Mouse (Mus musculus): ENCODE measurements around the gene Tmem108. TPM values are rescaled to one million over a fixed set of nuclear protein-coding genes. Genes with fewer than 3 reads are reported as not detected.

The Tmem108 gene
- polyA plus RNA-seq, 1 experiment, result 28.2 TPM

- DNase-seq (ENCODE audit: low read depth), result no peak
- TF ChIP-seq POLR2A (IDR thresholded peaks at IDR 0.05; ENCODE audit: borderline replicate concordance, extremely low read depth, insufficient read depth, insufficient read length, poor library complexity, severe bottlenecking), result no peak
- TF ChIP-seq CTCF (IDR thresholded peaks at IDR 0.05; ENCODE audit: borderline replicate concordance, extremely low read depth, insufficient read depth, insufficient read length), result no peak
These were observed 41.6 kb downstream of the Tmem108 start for GRCm38 (mm10) chr9:103720021-103720420.

- DNase-seq (ENCODE audit: low read depth), result no peak
- no peak for TF ChIP-seq POLR2A (IDR thresholded peaks at IDR 0.05; ENCODE audit: borderline replicate concordance, extremely low read depth, insufficient read depth, insufficient read length, poor library complexity, severe bottlenecking)
- TF ChIP-seq CTCF (IDR thresholded peaks at IDR 0.05; ENCODE audit: borderline replicate concordance, extremely low read depth, insufficient read depth, insufficient read length), result no peak
These were observed 45.6 kb downstream of the Tmem108 start for GRCm38 (mm10) chr9:103716002-103716401.

GRCm38 (mm10) chr9:103715352-103715751 is 46.3 kb downstream of the Tmem108 start:
- DNase-seq (ENCODE audit: low read depth), result no peak

GRCm38 (mm10) chr9:103713230-103713629 is 48.4 kb downstream of the Tmem108 start:
- DNase-seq (ENCODE audit: low read depth), result no peak
- TF ChIP-seq CTCF (IDR thresholded peaks at IDR 0.05; ENCODE audit: borderline replicate concordance, extremely low read depth, insufficient read depth, insufficient read length) (no peak), POLR2A (IDR thresholded peaks at IDR 0.05; ENCODE audit: borderline replicate concordance, extremely low read depth, insufficient read depth, insufficient read length, poor library complexity, severe bottlenecking) (no peak)

More at GRCm38 (mm10) chr9:103715352-103715751, 46.3 kb downstream of the Tmem108 start:
- TF ChIP-seq CTCF (IDR thresholded peaks at IDR 0.05; ENCODE audit: borderline replicate concordance, extremely low read depth, insufficient read depth, insufficient read length) (no peak), POLR2A (IDR thresholded peaks at IDR 0.05; ENCODE audit: borderline replicate concordance, extremely low read depth, insufficient read depth, insufficient read length, poor library complexity, severe bottlenecking) (no peak)

- TF ChIP-seq CTCF (IDR thresholded peaks at IDR 0.05; ENCODE audit: borderline replicate concordance, extremely low read depth, insufficient read depth, insufficient read length) (no peak), POLR2A (IDR thresholded peaks at IDR 0.05; ENCODE audit: borderline replicate concordance, extremely low read depth, insufficient read depth, insufficient read length, poor library complexity, severe bottlenecking) (no peak)
These were observed 48.9 kb downstream of the Tmem108 start for GRCm38 (mm10) chr9:103712711-103713110.

GRCm38 (mm10) chr9:103709694-103710093 is 51.9 kb downstream of the Tmem108 start:
- no peak for TF ChIP-seq POLR2A (IDR thresholded peaks at IDR 0.05; ENCODE audit: borderline replicate concordance, extremely low read depth, insufficient read depth, insufficient read length, poor library complexity, severe bottlenecking)
- no peak for TF ChIP-seq CTCF (IDR thresholded peaks at IDR 0.05; ENCODE audit: borderline replicate concordance, extremely low read depth, insufficient read depth, insufficient read length)
- no peak for DNase-seq (ENCODE audit: low read depth)

More at GRCm38 (mm10) chr9:103712711-103713110, 48.9 kb downstream of the Tmem108 start:
- no peak for DNase-seq (ENCODE audit: low read depth)

- no peak for DNase-seq (ENCODE audit: low read depth)
- TF ChIP-seq CTCF (IDR thresholded peaks at IDR 0.05; ENCODE audit: borderline replicate concordance, extremely low read depth, insufficient read depth, insufficient read length) (no peak), POLR2A (IDR thresholded peaks at IDR 0.05; ENCODE audit: borderline replicate concordance, extremely low read depth, insufficient read depth, insufficient read length, poor library complexity, severe bottlenecking) (no peak)
These were observed 53.0 kb downstream of the Tmem108 start for GRCm38 (mm10) chr9:103708514-103709173.

- DNase-seq (ENCODE audit: low read depth), result no peak
- TF ChIP-seq CTCF (IDR thresholded peaks at IDR 0.05; ENCODE audit: borderline replicate concordance, extremely low read depth, insufficient read depth, insufficient read length) (no peak), POLR2A (IDR thresholded peaks at IDR 0.05; ENCODE audit: borderline replicate concordance, extremely low read depth, insufficient read depth, insufficient read length, poor library complexity, severe bottlenecking) (no peak)
These were observed 53.8 kb downstream of the Tmem108 start for GRCm38 (mm10) chr9:103707857-103708256.

GRCm38 (mm10) chr9:103707000-103707790 is 54.4 kb downstream of the Tmem108 start:
- TF ChIP-seq CTCF (IDR thresholded peaks at IDR 0.05; ENCODE audit: borderline replicate concordance, extremely low read depth, insufficient read depth, insufficient read length), result no peak
- no peak for TF ChIP-seq POLR2A (IDR thresholded peaks at IDR 0.05; ENCODE audit: borderline replicate concordance, extremely low read depth, insufficient read depth, insufficient read length, poor library complexity, severe bottlenecking)
- DNase-seq (ENCODE audit: low read depth), result no peak

- TF ChIP-seq CTCF (IDR thresholded peaks at IDR 0.05; ENCODE audit: borderline replicate concordance, extremely low read depth, insufficient read depth, insufficient read length), result 0 out of 2 replicates have a peak, but pooled peaks have one; percentile 9
- no peak for TF ChIP-seq POLR2A (IDR thresholded peaks at IDR 0.05; ENCODE audit: borderline replicate concordance, extremely low read depth, insufficient read depth, insufficient read length, poor library complexity, severe bottlenecking)
- no peak for DNase-seq (ENCODE audit: low read depth)
These were observed 55.9 kb downstream of the Tmem108 start for GRCm38 (mm10) chr9:103705717-103706116.

GRCm38 (mm10) chr9:103703014-103703413 is 58.6 kb downstream of the Tmem108 start:
- TF ChIP-seq POLR2A (IDR thresholded peaks at IDR 0.05; ENCODE audit: borderline replicate concordance, extremely low read depth, insufficient read depth, insufficient read length, poor library complexity, severe bottlenecking) (no peak), CTCF (IDR thresholded peaks at IDR 0.05; ENCODE audit: borderline replicate concordance, extremely low read depth, insufficient read depth, insufficient read length) (peak; percentile 28; the same call in 1 of the 2 replicates)
- no peak for DNase-seq (ENCODE audit: low read depth)

All from brain, embryonic 14.5 days (tissue).